Mouse (Mus musculus): ENCODE measurements around the gene Stat2.
"Not testable (repeated sequence)": the region's sequence is repeated elsewhere in the genome, so short reads cannot be mapped to it uniquely, and the experiment has no call there.

The Stat2 gene

DNA sequence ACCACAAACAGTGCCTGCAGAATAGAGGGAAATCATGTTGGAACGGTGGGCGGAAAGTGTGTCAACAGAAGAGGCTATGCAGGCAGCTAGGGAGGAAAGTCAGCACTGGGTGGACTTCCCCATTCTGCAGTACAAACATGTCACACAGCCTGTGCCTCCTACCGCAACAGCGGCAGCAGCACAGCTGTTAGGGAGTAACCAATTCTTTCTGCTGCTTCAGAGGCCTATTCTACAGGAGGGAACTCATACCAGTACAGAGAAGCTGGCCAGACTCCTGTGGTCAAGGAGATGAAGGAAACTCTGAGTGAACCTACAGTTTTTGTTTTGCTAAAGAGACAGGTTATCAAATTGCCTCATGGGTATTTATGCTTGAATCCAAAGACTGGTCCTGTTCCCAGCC, 11.4 kb upstream of the Stat2 start:
- DNase-seq (ENCODE audit: low spot score) = no peak

- DNase-seq (ENCODE audit: low spot score) = no peak
These were observed 10.4 kb upstream of the Stat2 start for GRCm38 (mm10) chr10:128259946-128260345.

DNA sequence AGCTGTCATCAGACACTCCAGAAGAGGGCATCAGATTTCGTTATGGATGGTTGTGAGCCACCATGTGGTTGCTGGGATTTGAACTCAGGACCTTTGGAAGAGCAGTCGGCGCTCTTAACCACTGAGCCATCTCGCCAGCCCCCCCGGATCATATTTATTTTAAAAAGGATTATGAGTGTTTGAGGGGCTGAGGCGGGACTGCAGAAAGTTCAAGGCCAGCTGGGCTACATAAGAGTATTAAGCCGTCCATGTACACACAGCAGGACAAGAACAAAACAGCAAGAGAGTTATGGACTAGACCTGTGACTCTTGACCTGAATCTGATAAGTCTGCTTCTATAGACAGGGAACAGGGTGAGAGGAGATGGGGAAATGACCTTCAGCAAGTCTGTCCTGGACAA, 10.0 kb upstream of the Stat2 start:
- DNase-seq (ENCODE audit: low spot score) = not testable (repeated sequence)

DNA sequence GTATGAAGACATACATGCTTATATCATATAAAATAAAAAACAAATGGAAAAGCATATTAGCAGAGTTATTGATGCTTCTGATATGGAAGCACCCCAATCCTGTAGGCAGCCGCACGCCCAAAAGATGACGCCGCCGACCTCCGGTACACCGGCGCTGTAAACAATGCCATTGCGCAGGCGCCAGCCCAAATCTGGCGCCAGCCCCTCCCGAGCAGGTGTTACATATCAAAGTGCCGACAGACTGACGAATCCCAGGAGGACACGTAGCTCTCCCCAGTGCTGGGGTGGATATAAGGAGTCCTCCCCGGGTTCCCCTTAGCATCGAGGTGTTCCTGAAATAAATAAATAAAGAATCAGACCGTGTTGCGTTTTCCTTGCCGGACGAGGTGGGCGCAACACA, 8.1 kb upstream of the Stat2 start:
- no peak for DNase-seq (ENCODE audit: low spot score)

- no peak for DNase-seq (ENCODE audit: low spot score)
These were observed 6.7 kb upstream of the Stat2 start for GRCm38 (mm10) chr10:128263393-128264310.

DNA sequence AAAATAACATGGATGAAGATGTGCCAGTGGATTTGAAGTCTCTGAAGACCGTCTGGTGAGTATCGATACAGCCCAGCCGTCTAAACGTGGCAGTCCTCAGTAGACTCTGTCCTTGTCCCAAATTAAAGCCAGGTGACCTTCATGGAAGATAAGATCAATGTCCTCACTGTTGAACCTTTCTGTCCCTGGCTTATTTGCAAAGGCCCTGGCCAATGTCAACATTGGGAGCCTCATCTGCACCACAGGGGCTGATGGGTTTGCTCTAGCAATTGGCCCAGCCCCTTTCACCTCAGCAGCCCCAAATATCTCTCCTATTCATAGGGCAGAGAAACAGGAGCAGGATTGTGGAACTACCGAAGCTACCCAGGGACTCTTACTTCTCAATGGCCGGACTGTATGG, 2.0 kb upstream of the Stat2 start, which contains the start of gene Apof:
TSS of gene Apof (plus strand) at position 301 of the 400 bp plus-strand sequence.
- DNase-seq (ENCODE audit: low spot score) = no peak

GRCm38 (mm10) chr10:128269206-128269910, 1.0 kb upstream of the Stat2 start:
- no peak for DNase-seq (ENCODE audit: low spot score)

DNA sequence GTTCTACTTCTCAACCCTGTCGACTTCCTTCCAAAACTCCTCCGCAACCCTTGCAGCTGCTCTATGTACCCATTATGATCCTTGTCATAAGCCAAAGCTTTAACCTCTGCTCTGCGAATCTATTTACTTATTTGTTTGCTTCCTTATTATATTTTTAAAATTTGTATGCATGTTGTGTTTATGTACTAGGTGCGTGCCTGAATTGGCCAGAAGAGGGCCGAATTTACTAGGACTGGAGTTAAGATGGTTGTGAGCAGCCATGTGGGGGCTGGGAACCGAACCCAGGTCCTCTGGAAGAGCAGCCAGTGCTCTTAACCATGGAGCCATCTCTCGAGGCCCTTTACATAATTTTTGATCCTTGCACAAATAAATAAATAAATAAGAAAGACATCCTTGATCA, 507 bp downstream of the Stat2 start:
- no peak for DNase-seq (ENCODE audit: low spot score)

GRCm38 (mm10) chr10:128271883-128272282, 1.5 kb downstream of the Stat2 start:
- DNase-seq (ENCODE audit: low spot score) = no peak

- DNase-seq (ENCODE audit: low spot score) = not testable (repeated sequence)
These were observed 2.6 kb downstream of the Stat2 start for GRCm38 (mm10) chr10:128272819-128273439.

- DNase-seq (ENCODE audit: low spot score) = not testable (repeated sequence)
These were observed 5.0 kb downstream of the Stat2 start for GRCm38 (mm10) chr10:128275374-128275773.

- DNase-seq (ENCODE audit: low spot score) = no peak
These were observed 7.8 kb downstream of the Stat2 start for GRCm38 (mm10) chr10:128278158-128278557.

- no peak for DNase-seq (ENCODE audit: low spot score)
These were observed 10.6 kb downstream of the Stat2 start for GRCm38 (mm10) chr10:128280943-128281342.

DNA sequence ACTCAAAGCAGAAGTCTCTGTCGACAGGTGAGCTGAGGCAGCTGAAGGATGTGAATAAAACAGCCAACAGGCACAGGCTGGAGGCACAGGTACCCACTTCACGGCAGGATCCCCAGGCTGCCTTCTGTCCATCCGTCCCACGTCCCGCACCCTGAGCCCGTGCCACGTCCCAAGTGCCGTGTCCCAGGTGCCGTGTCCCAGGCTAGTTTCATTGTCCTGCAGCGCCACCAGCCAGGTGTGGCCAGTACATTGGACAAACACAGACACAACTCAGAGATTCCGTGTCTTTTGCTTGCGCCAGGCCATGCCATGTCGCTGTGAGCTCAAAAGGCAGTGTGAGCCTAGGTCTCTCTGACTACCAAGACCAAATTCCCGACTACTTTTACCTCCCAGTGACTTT, 11.3 kb downstream of the Stat2 start:
- DNase-seq (ENCODE audit: low spot score) = no peak

DNA sequence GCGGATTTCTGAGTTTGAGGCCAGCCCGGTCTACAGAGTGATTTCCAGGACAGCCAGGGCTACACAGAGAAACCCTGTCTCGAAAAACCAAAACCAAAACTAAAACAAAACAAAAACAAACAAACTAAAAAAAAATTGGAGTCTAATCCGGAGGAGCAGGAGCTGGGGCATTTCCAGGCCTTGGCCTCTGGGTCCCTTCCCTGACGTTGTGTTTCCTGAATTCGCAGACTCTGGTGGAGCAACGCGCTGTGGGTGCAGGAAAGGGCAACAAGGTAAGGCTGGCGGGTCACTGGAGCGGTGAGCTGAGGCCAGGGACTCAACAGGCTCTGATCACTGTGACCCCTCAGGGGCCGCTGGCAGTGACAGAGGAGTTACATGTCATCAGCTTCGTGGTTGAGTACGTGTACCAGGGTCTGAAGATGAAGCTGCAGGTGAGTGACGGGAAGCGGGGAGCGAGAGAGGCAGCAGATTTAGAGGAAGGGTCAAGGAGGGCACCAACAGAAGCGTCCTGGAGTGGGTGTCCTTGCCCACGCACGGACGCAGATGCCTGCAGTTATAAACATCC, 12.6 kb downstream of the Stat2 start:
- DNase-seq (ENCODE audit: low spot score) = no peak

DNA sequence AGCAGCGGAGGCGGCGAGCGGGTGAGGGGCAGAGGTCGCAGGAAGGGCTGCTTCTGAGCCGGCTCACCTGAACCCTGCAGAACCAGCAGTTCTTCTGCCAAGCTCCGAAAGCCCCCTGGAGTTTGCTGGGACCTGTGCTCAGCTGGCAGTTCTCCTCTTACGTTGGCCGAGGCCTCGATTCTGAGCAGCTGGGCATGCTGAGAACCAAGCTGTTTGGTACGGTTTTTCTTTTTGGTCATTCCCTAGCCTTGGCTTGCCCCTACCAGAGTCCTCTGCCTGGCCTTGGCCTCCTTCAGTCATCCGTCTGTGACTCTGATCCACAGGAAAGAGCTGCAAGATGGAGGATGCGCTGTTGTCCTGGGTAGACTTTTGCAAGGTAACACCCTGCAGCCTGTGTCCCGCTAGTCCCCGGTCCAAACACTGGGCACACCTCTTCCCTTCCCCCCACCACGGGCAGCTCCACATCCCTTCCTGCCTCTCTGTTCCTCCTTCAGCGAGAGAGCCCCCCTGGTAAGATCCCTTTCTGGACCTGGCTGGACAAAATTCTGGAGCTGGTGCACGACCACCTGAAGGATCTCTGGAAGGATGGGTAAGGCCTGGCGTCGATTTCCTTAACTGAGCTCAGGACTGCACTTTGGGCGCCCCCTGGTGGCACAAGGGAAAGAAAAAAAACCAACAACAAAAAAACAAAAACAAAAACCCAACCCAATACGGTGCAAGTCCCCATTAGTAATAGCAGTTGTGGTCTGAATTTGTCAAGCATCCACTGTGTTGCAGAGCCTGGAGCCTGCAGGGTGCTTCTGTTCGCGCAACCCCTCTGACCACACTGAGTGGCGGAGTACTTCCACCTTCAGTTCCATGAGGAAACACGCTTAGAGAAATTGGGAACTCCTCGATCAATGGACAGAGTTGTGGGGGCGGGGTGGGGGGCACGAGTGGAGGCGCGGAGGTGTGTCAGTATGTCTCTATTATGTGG, 13.5 kb downstream of the Stat2 start:
- peak; percentile 70 for DNase-seq (ENCODE audit: low spot score)

DNA sequence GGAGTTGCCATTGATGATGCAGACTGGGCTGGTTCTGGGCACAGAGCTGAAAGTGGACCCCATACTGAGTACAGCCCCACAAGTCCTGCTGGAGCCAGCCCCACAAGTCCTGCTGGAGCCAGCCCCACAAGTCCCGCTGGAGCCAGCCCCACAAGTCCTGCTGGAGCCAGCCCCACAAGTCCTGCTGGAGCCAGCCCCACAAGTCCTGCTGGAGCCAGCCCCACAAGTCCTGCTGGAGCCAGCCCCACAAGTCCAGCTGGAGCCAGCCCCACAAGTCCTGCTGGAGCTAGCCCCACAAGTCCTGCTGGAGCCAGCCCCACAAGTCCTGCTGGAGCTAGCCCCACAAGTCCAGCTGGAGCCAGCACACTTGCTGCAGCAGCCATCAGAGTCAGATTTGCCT, 20.2 kb downstream of the Stat2 start:
- not testable (repeated sequence) for DNase-seq (ENCODE audit: low spot score)

GRCm38 (mm10) chr10:128296370-128297090, 26.2 kb downstream of the Stat2 start:
- no peak for DNase-seq (ENCODE audit: low spot score)

GRCm38 (mm10) chr10:128297221-128297620, 26.9 kb downstream of the Stat2 start:
- DNase-seq (ENCODE audit: low spot score) = no peak

GRCm38 (mm10) chr10:128297622-128298021, 27.3 kb downstream of the Stat2 start:
- DNase-seq (ENCODE audit: low spot score) = no peak

Measured in c-Kit-positive CD71-positive TER-119-positive erythroid progenitor cells, embryonic 14.5 days (primary cell).